Mouse (Mus musculus) olfactory bulb, adult 2 months (tissue): Measurements from ENCODE around the gene Plcb1. TPM values are rescaled to one million over a fixed set of nuclear protein-coding genes. Genes with fewer than 3 reads are reported as not detected.

Source experiments
- H3K27ac ChIP-seq: fragments of 200-500 bp; 2 replicates; pipeline ENCODE4 v1.5.1; 2012; ENCODE audit warnings: low read depth, low read length; ENCODE audit not compliant: insufficient read depth
- H3K4me1 ChIP-seq: fragments of 200-500 bp; 2 replicates; pipeline ENCODE4 v1.6.1; 2012; ENCODE audit warnings: low read length; ENCODE audit not compliant: control insufficient read depth, insufficient read depth
- H3K4me3 ChIP-seq: fragments of 200-500 bp; 2 replicates; pipeline ENCODE4 v1.5.1; 2012; ENCODE audit warnings: mild to moderate bottlenecking, low read depth, low read length, moderate library complexity; ENCODE audit not compliant: insufficient read depth
- CTCF ChIP-seq: fragments of 200-500 bp; IDR thresholded peaks from 2 replicates; pipeline ENCODE4 v1.5.1; 2012; ENCODE audit warnings: low read depth, mild to moderate bottlenecking, low read length, moderate library complexity; ENCODE audit not compliant: insufficient read depth
- POLR2A ChIP-seq: fragments of 200-500 bp; IDR thresholded peaks from 2 replicates; pipeline ENCODE4 v1.6.1; 2012; ENCODE audit warnings: mild to moderate bottlenecking, low read depth, low read length, moderate library complexity; ENCODE audit not compliant: insufficient read depth
- WGBS: fragments of 180-500 bp; shearing (Covaris S2); methylation state at CpG from one replicate; pipeline ENCODE4 v1.1.7; 2018; 5-methylcytosine and 5-hydroxymethylcytosine counted together
- polyA plus RNA-seq: library from polyadenylated mRNA; stranded (reverse); fragments of >200 nt; gene quantifications from 2 replicates; pipeline ENCODE4 v1.2.4, GENCODE M21; 2012; ENCODE audit warnings: low replicate concordance; ENCODE audit not compliant: missing spikeins, insufficient read depth, insufficient read length

The Plcb1 gene
- polyA plus RNA-seq, 1 experiment: 72.1 TPM

- WGBS: 80% methylated on average over 9 of the region's 9 CpGs
- no peak overlapping the region for H3K4me3 ChIP-seq
- TF ChIP-seq CTCF (no peak), POLR2A (no peak)
- H3K4me1 ChIP-seq: peaks cover 5% of the 10 kb centered on the region
- no peak overlapping the region for H3K27ac ChIP-seq
Measured at GRCm38 (mm10) chr2:134920611-134921280, 134.9 kb downstream of the Plcb1 start.

GRCm38 (mm10) chr2:134922636-134923375 is 136.9 kb downstream of the Plcb1 start:
- 68% methylated on average over 10 of the region's 10 CpGs for WGBS
- no peak for TF ChIP-seq POLR2A
- no peak for TF ChIP-seq CTCF

GRCm38 (mm10) chr2:134924143-134924655 is 138.3 kb downstream of the Plcb1 start:
- Histone ChIP-seq H3K4me3 (no peak overlapping the region), H3K27ac (no peak overlapping the region), H3K4me1 (peaks cover 4% of the 10 kb centered on the region)
- WGBS: 91% methylated on average over 4 of the region's 4 CpGs
- TF ChIP-seq POLR2A: no peak
- no peak for TF ChIP-seq CTCF

More at GRCm38 (mm10) chr2:134922636-134923375, 136.9 kb downstream of the Plcb1 start:
- Histone ChIP-seq H3K4me1 (peaks cover 5% of the 10 kb centered on the region), H3K27ac (no peak overlapping the region), H3K4me3 (no peak overlapping the region)

- no peak for TF ChIP-seq POLR2A
- H3K4me3 ChIP-seq: no peak overlapping the region
- peaks cover 4% of the 10 kb centered on the region; the same call in 1 of the 2 replicates for H3K4me1 ChIP-seq
- WGBS: 71% methylated on average over 1 of the region's 1 CpGs
- no peak overlapping the region for H3K27ac ChIP-seq
Measured at GRCm38 (mm10) chr2:134926266-134926665, 140.4 kb downstream of the Plcb1 start.

- Histone ChIP-seq H3K27ac (no peak overlapping the region), H3K4me1 (peaks cover 5% of the 10 kb centered on the region; the same call in 1 of the 2 replicates), H3K4me3 (no peak overlapping the region)
- TF ChIP-seq POLR2A: no peak
- no peak for TF ChIP-seq CTCF
- WGBS: 53% methylated on average over 5 of the region's 5 CpGs
Measured at GRCm38 (mm10) chr2:134927072-134927471, 141.2 kb downstream of the Plcb1 start.

GRCm38 (mm10) chr2:134929452-134929851 is 143.6 kb downstream of the Plcb1 start:
- Histone ChIP-seq H3K27ac (no peak overlapping the region), H3K4me3 (no peak overlapping the region), H3K4me1 (0 out of 2 replicates have a peak, but pooled peaks cover 2% of the 10 kb centered on the region)
- TF ChIP-seq POLR2A (no peak), CTCF (no peak)

GRCm38 (mm10) chr2:134930961-134931360 is 145.1 kb downstream of the Plcb1 start:
- WGBS: 72% methylated on average over 4 of the region's 4 CpGs
- Histone ChIP-seq H3K4me1 (0 out of 2 replicates have a peak, but pooled peaks cover 2% of the 10 kb centered on the region), H3K4me3 (no peak overlapping the region), H3K27ac (no peak overlapping the region)
- no peak for TF ChIP-seq CTCF

GRCm38 (mm10) chr2:134931756-134932421 is 146.0 kb downstream of the Plcb1 start:
- TF ChIP-seq CTCF: no peak
- no peak for TF ChIP-seq POLR2A
- H3K27ac ChIP-seq: no peak overlapping the region
- 0 out of 2 replicates have a peak, but pooled peaks cover 2% of the 10 kb centered on the region for H3K4me1 ChIP-seq
- 76% methylated on average over 5 of the region's 5 CpGs for WGBS
- H3K4me3 ChIP-seq: no peak overlapping the region

- TF ChIP-seq CTCF: no peak
- H3K4me3 ChIP-seq: no peak overlapping the region
- 72% methylated on average over 2 of the region's 2 CpGs for WGBS
- H3K4me1 ChIP-seq: 0 out of 2 replicates have a peak, but pooled peaks cover 2% of the 10 kb centered on the region
- H3K27ac ChIP-seq: no peak overlapping the region
Measured at GRCm38 (mm10) chr2:134935469-134935868, 149.6 kb downstream of the Plcb1 start.
